Mouse (Mus musculus) ovary, adult 2 months (tissue): ENCODE results near the gene Ctsl. TPM values are rescaled to one million over a fixed set of nuclear protein-coding genes. Genes with fewer than 3 reads are reported as not detected.

Experiments used
- polyA plus RNA-seq: library from polyadenylated mRNA; depleted of rRNA; stranded (reverse); fragments of >200 nt; gene quantifications from 2 replicates; pipeline ENCODE4 v1.2.3, GENCODE M21; 2012; rRNA removed

Gene Ctsl
- 240 and 318 TPM in 2 replicates for polyA plus RNA-seq

GRCm38 (mm10) chr13:64370173-64370940, at the start of gene Ctsl:
Ctsl (minus strand) TSS chr13:64370890.

GRCm38 (mm10) chr13:64312024-64312915, 58.4 kb downstream of the Ctsl start, which contains the start of gene Aaed1:
Aaed1 (minus strand) TSS chr13:64312710.

Other genes starting within 250 kb of the Ctsl start
- gene Slc35d2, start 241.5 kb downstream of the Ctsl start, polyA plus RNA-seq = 3.8 and 6.2 TPM in 2 replicates
- gene Zfp367, start 217.7 kb downstream of the Ctsl start, polyA plus RNA-seq = 6.5 and 9.3 TPM in 2 replicates
- gene Habp4, start 209.1 kb downstream of the Ctsl start, polyA plus RNA-seq = 21.8 and 27.5 TPM in 2 replicates
- 3.6 and 4.3 TPM in 2 replicates for gene Cdc14b, start 95.6 kb downstream of the Ctsl start, polyA plus RNA-seq
- 10.1 and 12.8 TPM in 2 replicates for gene Aaed1, start 58.2 kb downstream of the Ctsl start, polyA plus RNA-seq
- gene Cdk20, start 61.4 kb upstream of the Ctsl start, polyA plus RNA-seq = 36.8 and 42.9 TPM in 2 replicates
- not detected in 2 replicates for gene Fam240b, start 126.9 kb upstream of the Ctsl start, polyA plus RNA-seq